Mouse (Mus musculus) ES-E14 (cell line): ENCODE data around the gene Pitpnm1. TPM values are rescaled to one million over a fixed set of nuclear protein-coding genes. Genes with fewer than 3 reads are reported as not detected.
A peak's percentile ranks its signal among the peaks of the same experiment; 100 is the strongest.
"Not testable (repeated sequence)": the region's sequence is repeated elsewhere in the genome, so short reads cannot be mapped to it uniquely, and the experiment has no call there.

Experiments
- DNase-seq: peaks from one replicate; pipeline ENCODE4 v3.0.0-alpha.2; 2013; ENCODE audit warnings: low read depth, low spot score
- H3K27ac ChIP-seq: 2 replicates; pipeline ENCODE4 v1.5.1; 2012; ENCODE audit warnings: low read depth, mild to moderate bottlenecking, low read length, moderate library complexity, mixed read lengths; ENCODE audit not compliant: poor library complexity, insufficient read depth, severe bottlenecking
- H3K36me3 ChIP-seq: 2 replicates; pipeline ENCODE4 v1.6.1; 2012; ENCODE audit warnings: mild to moderate bottlenecking, low read length, moderate library complexity, mixed read lengths; ENCODE audit not compliant: control insufficient read depth, poor library complexity, insufficient read depth, severe bottlenecking
- H3K4me1 ChIP-seq, 2 experiments: fragments of 150-350 bp in 1 of 2; sonication (generic) in 1 of 2; 2 replicates each; pipeline ENCODE4 v1.6.1; 2012; ENCODE audit warnings: low read length in 2 of 2, mild to moderate bottlenecking in 1 of 2, mixed read lengths in 1 of 2; ENCODE audit not compliant: control insufficient read depth in 2 of 2, insufficient read depth in 2 of 2, poor library complexity in 1 of 2
- H3K4me3 ChIP-seq, 2 experiments: fragments of 150-350 bp in 1 of 2; sonication (generic) in 1 of 2; 2 replicates each; pipeline ENCODE4 v1.5.1; 2012; ENCODE audit warnings: low read length in 2 of 2, low read depth in 1 of 2, mild to moderate bottlenecking in 1 of 2, mixed read lengths in 1 of 2; ENCODE audit not compliant: insufficient read depth in 1 of 2, poor library complexity in 1 of 2, severe bottlenecking in 1 of 2
- H3K9ac ChIP-seq: 2 replicates; pipeline ENCODE4 v1.6.1; 2012; ENCODE audit warnings: low read depth, mild to moderate bottlenecking, low read length, mixed read lengths; ENCODE audit not compliant: poor library complexity, insufficient read depth, severe bottlenecking
- H3K9me3 ChIP-seq: fragments of 150-350 bp; sonication (generic); 2 replicates; pipeline ENCODE4 v1.6.1; 2012; ENCODE audit warnings: low read depth, mild to moderate bottlenecking, low read length; ENCODE audit not compliant: control insufficient read depth, insufficient read depth
- CHD2 ChIP-seq: IDR thresholded peaks from 2 replicates; pipeline ENCODE4 v1.6.1; 2014; ENCODE audit warnings: mild to moderate bottlenecking, low read depth, low read length, inconsistent platforms
- HCFC1 ChIP-seq: IDR thresholded peaks from 2 replicates; pipeline ENCODE4 v1.6.1; 2012; ENCODE audit warnings: low read length, inconsistent platforms, borderline replicate concordance; ENCODE audit not compliant: insufficient read depth
- MAFK ChIP-seq: IDR thresholded peaks from 2 replicates; pipeline ENCODE4 v1.6.1; 2014; ENCODE audit warnings: mild to moderate bottlenecking, low read depth, low read length, inconsistent platforms; ENCODE audit not compliant: insufficient read depth
- ZC3H11A ChIP-seq: IDR thresholded peaks from 2 replicates; pipeline ENCODE4 v1.6.1; 2012; ENCODE audit warnings: low read depth, mild to moderate bottlenecking, inconsistent platforms, low read length, borderline replicate concordance
- ZNF384 ChIP-seq: IDR thresholded peaks from 2 replicates; pipeline ENCODE4 v1.6.1; 2012; ENCODE audit warnings: low read depth, low read length, inconsistent platforms
- in situ Hi-C, 2 experiments: fragments of 600-800 bp; cut with MboI; formaldehyde crosslinking; loops; one replicate each; pipeline ENCODE4 v1.15.1; 2025; ENCODE audit warnings: low sequenced_read_pairs in 2 of 2, inconsistent platforms in 1 of 2; ENCODE audit not compliant: unreplicated experiment in 2 of 2
- total RNA-seq: library from RNA; depleted of rRNA; stranded (reverse); fragments of 300-350 nt; gene quantifications from 2 replicates; pipeline ENCODE4 v1.2.3, GENCODE M21; 2012

Pitpnm1 gene
- total RNA-seq, 1 experiment = 10.5 TPM

DNA sequence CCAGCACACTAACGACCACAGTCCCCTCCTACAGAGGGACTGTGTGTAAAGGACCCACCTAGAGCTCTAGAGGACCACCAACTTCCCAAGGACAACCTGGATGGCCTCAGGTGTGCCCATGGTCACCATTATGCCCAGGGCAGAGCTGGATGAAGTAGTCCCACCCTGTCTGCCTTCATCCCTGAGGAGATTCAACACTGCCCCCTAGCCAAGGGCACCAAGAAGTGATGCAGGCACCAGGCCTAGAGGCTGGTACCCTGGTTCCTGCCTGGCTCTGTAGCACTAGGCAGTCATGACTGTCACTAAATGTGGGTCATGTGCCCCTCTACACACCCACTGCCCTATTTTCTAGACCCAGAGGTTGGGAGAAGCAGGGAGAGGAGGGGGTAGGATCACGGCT, 32.0 kb downstream of the Pitpnm1 start:
- peaks cover 0 to 12% of the 10 kb centered on the region in 2 experiments; a peak in 2 of 4 replicates for H3K4me1 ChIP-seq
- H3K4me3 ChIP-seq = no peak overlapping the region
- no peak overlapping the region for H3K9ac ChIP-seq
- no peak overlapping the region for H3K27ac ChIP-seq
- in situ Hi-C loops = no loop called here
- no peaks in the 10 kb centered on the region for H3K9me3 ChIP-seq
- no peak for TF ChIP-seq ZNF384
- no peak for TF ChIP-seq MAFK
- TF ChIP-seq ZC3H11A = no peak
- no peak for TF ChIP-seq HCFC1
- TF ChIP-seq CHD2 = no peak
- H3K36me3 ChIP-seq = peaks cover 25% of the 10 kb centered on the region; the same call in 1 of the 2 replicates
- DNase-seq = no peak

DNA sequence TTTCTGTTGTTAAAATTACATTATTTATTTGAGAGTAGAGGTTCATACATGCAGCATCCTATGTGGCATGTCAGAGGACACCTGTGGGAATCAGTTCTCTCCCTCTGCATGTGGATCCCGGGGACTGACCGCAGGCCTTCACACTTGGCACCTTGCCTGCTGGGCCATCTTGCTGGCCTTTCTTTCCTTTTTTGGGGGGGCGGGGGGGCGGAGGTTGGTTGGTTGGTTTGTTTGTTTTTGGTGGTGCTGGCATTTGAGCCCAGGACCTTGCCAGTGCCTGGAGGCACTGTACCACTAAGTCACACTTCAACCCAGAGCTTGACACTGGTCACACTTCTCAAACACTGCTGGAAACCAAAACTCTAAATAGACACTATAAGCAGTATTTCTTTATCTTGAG, 34.6 kb downstream of the Pitpnm1 start:
- DNase-seq = no peak
- TF ChIP-seq ZC3H11A = no peak
- TF ChIP-seq CHD2 = no peak
- no peak for TF ChIP-seq MAFK
- TF ChIP-seq ZNF384 = no peak
- no peak for TF ChIP-seq HCFC1
- no peaks in the 10 kb centered on the region for H3K9me3 ChIP-seq
- no peak overlapping the region for H3K9ac ChIP-seq
- peaks cover 4 to 13% of the 10 kb centered on the region in 2 experiments; a peak in 3 of 4 replicates for H3K4me1 ChIP-seq
- no peak overlapping the region for H3K27ac ChIP-seq
- peaks cover 16% of the 10 kb centered on the region; the same call in 1 of the 2 replicates for H3K36me3 ChIP-seq
- in situ Hi-C loops = no loop called here
- no peak overlapping the region for H3K4me3 ChIP-seq

DNA sequence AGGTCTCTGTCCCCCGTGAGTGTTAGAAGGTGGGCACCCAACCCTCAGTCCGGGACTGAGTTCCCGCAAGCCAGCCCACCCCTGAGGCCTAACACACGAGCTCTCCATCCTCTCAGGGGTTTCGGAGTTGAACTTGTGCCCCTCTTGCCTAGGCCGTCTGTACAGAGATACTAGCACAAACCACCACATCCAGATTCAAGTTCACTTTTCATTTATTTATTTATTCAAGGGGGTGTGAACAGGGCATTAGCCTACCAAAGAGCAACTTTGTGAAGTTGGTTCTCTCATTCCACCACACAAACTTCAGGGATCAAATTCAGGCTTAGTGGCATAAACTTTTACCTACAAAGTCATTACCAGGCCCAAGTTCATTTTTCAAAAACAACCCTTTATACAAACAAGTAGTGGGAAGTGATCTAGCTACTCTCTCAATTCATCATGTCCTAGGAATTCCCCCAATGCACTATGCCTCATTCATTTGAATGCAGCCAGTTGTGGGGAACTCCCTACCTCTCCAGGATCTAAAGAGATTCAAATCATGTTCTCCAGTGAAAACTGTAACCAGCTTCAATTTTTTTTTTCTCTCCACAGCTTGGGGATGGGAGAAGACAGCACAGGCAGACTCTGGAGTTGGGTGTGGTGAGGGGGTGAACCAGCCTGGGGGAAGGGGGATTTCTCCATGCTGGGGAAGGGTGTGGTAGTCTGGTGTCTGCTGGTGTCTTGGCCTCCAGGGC, 35.6 kb downstream of the Pitpnm1 start:
- DNase-seq, H3K9me3 ChIP-seq, H3K4me3 ChIP-seq, in situ Hi-C loops, H3K9ac ChIP-seq: not testable (repeated sequence)
- Histone ChIP-seq H3K27ac (peak overlapping the region; percentile 88), H3K36me3 (peaks cover 15% of the 10 kb centered on the region; the same call in 1 of the 2 replicates), H3K4me1 (peaks cover 4 to 13% of the 10 kb centered on the region in 2 experiments; a peak in 3 of 4 replicates)

DNA sequence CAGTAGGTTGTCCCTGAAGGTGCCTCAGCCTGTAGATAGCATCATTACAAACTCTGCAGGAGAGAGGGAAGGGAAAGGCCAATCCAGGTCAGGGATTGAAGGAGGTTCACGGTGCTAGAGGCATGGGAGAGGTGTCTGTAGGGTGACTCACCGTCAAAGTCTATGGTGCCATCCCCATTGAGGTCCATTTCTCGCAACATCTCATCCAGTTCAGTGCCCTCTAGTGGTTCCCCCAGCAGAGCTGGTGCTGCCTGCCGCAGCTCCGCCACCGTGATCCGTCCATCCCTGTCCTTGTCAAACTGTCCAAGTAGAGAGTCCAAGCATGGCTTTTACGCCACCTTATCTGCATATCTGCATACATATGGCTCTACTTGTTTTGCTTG, 36.2 kb downstream of the Pitpnm1 start:
- Histone ChIP-seq H3K4me1 (peaks cover 4 to 13% of the 10 kb centered on the region in 2 experiments; a peak in 3 of 4 replicates), H3K27ac (peak overlapping the region; percentile 9), H3K36me3 (peaks cover 15% of the 10 kb centered on the region; the same call in 1 of the 2 replicates)
- H3K9me3 ChIP-seq, in situ Hi-C loops, H3K4me3 ChIP-seq, H3K9ac ChIP-seq: not testable (repeated sequence)
- DNase-seq = peak; percentile 36

DNA sequence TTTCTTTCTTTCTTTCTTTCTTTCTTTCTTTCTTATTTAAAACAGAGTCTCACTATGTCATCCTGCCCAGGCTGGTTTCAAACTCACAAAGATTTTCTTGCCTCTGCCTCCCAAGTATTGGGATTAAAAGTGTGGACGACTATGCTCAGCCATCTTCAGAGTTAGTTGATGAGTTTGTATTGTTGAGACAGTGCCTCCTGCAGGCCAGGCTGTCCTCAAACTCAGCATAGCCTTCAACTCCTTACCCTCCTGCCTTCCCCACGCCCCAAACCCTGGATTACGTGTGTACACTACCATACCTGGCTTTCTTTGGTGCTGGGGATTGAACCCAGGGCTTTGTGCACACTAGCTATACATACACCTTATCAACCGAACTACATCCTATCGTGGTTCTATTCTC, 36.7 kb downstream of the Pitpnm1 start:
- in situ Hi-C loops = no loop called here

More for the DNA sequence above, 36.7 kb downstream of the Pitpnm1 start:
- H3K36me3 ChIP-seq = peaks cover 12% of the 10 kb centered on the region; the same call in 1 of the 2 replicates
- H3K9ac ChIP-seq = no peak overlapping the region
- no peak for DNase-seq
- no peaks in the 10 kb centered on the region for H3K9me3 ChIP-seq
- TF ChIP-seq MAFK = no peak
- TF ChIP-seq HCFC1 = no peak
- no peak for TF ChIP-seq CHD2
- no peak for TF ChIP-seq ZC3H11A
- no peak for TF ChIP-seq ZNF384
- no peak overlapping the region for H3K27ac ChIP-seq
- H3K4me1 ChIP-seq = peaks cover 4 to 11% of the 10 kb centered on the region in 2 experiments; a peak in 2 of 4 replicates
- H3K4me3 ChIP-seq = no peak overlapping the region
